Mouse (Mus musculus) heart, adult 2 months (tissue): Measurements from ENCODE around the gene Rnf141.

Experiments
- CTCF ChIP-seq: fragments of 200-600 bp; IDR thresholded peaks from 2 replicates; pipeline ENCODE4 v1.8.1; 2022; ENCODE audit warnings: antibody characterized with exemption, mild to moderate bottlenecking, moderate library complexity
- EP300 ChIP-seq: fragments of 200-500 bp; IDR thresholded peaks from 2 replicates; pipeline ENCODE4 v1.6.1; 2011; ENCODE audit warnings: low read depth, low read length, control low read depth; ENCODE audit not compliant: insufficient read depth
- POLR2A ChIP-seq: fragments of 200-500 bp; IDR thresholded peaks from 2 replicates; pipeline ENCODE4 v1.6.1; 2011; ENCODE audit warnings: mild to moderate bottlenecking, low read depth, low read length, control low read depth; ENCODE audit not compliant: insufficient read depth

GRCm38 (mm10) chr7:110867116-110867515 is 22.9 kb upstream of the Rnf141 start:
- TF ChIP-seq POLR2A, result no peak
- no peak for TF ChIP-seq EP300
- TF ChIP-seq CTCF, result no peak
